Mouse (Mus musculus): ENCODE measurements at regions not wholly inside any gene's neighbourhood (a gene's known extent, or its start where the extent isn't known, plus 50 kb on each side); places are given as distances from the start of the nearest gene placed in this dataset.
A peak's percentile ranks its signal among the peaks of the same experiment; 100 is the strongest.
"Not testable (repeated sequence)": the region's sequence is repeated elsewhere in the genome, so short reads cannot be mapped to it uniquely, and the experiment has no call there.

- TF ChIP-seq ZMIZ1 (IDR thresholded peaks at IDR 0.05; ENCODE audit: low read depth, low read length); GABPA (IDR thresholded peaks at IDR 0.05; ENCODE audit: insufficient replicate concordance, low read depth, low read length); EP300 (IDR thresholded peaks at IDR 0.05; ENCODE audit: low read length); MXI1 (IDR thresholded peaks at IDR 0.05; ENCODE audit: low read depth, low read length); ZNF384 (IDR thresholded peaks at IDR 0.05; ENCODE audit: low read depth, low read length); CTCF (conservative IDR thresholded peaks at IDR 0.05 in 1 of 2, IDR thresholded peaks at IDR 0.05 in 1 of 2; ENCODE audit: low read depth in 2 of 2, low read length in 2 of 2): not testable (repeated sequence)
- 0 out of 2 replicates have a peak, but pooled peaks have one; percentile 49 for TF ChIP-seq TCF12 (IDR thresholded peaks at IDR 0.05; ENCODE audit: low read depth, low read length)
- peak; percentile 71 for TF ChIP-seq POLR2A (IDR thresholded peaks at IDR 0.05; ENCODE audit: low read depth, low read length)
- peak; percentile 64; the same call in 1 of the 2 replicates for TF ChIP-seq ELF1 (IDR thresholded peaks at IDR 0.05; ENCODE audit: low read depth, low read length)
- peak; percentile 71 for TF ChIP-seq HCFC1 (IDR thresholded peaks at IDR 0.05; ENCODE audit: low read depth, low read length)
Measured at GRCm38 (mm10) chr12:21543153-21543894, 125.9 kb upstream of the Ywhaq start.

Data from CH12.LX (cell line).